Mouse (Mus musculus) forelimb bud, embryonic 11.5 days (tissue): ENCODE results near the gene Cyb561.

Experiments used
- DNase-seq: peaks from one replicate; pipeline ENCODE4 v3.0.0-alpha.2; 2012; ENCODE audit warnings: low read depth, low spot score

Cyb561 gene

GRCm38 (mm10) chr11:105952111-105952510, 1.0 kb downstream of the Cyb561 start:
- no peak for DNase-seq

GRCm38 (mm10) chr11:105951601-105952044, 1.5 kb downstream of the Cyb561 start:
- no peak for DNase-seq

GRCm38 (mm10) chr11:105950519-105950918, 2.6 kb downstream of the Cyb561 start:
- DNase-seq, result no peak

DNA sequence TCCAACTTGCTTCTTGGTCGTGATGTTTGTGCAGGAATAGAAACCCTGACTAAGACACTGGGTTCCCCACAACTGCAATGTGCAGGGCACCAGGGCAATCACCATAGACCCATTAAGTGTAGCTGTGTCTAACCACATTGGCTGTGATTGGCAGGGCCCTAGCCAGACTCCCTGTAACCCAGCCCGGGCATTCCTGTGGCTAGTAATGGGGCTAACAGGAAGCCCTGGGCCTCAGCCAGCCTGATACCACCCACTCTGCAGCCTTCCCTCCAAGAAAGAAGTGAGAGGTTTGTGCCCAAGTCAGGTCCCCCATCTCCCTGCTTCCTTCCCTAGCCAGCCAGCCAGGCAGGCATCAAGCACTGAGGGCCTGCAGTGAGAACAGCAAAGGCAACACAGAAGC, 4.9 kb downstream of the Cyb561 start:
- no peak for DNase-seq

DNA sequence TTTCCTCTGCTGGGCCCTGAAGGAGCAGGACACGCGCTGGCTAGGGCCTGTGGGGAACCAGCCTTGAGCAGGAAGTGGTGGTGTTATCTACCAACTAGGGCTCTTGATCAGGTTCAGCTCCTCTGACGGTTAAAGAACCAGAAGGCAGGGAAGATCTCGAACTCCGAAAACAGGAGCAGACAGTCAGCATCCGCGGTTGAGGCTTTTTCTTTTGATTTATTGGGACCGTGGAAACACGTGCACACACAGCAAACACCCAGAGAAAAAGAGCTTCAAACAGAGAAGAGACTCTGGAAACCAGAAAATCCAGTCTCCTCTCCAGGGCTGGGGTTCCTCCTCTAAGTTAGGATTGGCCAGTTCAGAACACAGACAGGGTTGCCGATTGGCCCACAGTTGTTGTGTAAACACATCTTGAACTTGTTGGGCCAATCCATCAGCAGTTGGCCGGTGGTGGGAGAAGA, 6.4 kb downstream of the Cyb561 start:
- DNase-seq, result no peak

DNA sequence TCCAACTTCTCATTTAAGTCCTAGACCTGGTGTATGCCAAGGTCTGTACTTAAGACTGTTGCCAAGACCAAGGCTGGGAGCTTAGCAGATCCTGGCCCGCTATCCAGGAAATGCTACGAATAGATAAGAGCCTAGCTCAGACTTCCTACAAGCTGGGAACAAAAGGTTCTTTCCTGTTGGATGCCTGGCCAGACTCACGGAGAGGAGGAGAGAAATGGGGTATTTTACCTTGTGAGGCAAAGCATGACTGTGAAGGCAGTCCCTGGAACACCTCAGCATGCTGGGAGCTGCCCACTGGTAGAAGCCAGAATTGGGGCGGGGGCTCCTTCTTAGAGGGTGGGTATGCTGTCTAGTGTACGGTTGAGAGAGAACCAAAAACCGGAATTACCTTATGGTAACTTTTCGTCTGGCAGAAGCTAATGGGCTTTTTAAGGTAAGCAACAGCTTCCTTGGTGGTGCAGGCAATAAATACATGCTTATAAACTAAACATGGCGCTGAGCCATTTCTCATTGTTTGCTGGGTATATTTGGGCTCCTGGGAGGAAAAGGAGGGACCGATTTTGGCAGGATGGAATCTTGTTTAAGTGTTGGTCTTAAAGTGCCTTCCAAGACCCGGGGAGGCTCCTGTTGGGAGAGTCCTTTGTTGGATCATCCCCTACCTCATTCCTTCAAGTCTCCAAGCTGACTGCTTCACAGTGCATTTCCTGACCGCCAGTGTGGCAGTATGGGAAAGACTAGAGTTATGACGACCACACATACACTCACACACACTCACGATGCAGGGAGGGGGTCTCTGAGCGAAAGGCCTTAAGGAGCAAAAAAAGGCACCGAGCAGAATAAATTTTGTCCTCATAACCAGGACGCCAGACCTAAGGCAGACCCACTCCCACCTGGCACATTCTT, 8.1 kb downstream of the Cyb561 start:
- no peak for DNase-seq

DNA sequence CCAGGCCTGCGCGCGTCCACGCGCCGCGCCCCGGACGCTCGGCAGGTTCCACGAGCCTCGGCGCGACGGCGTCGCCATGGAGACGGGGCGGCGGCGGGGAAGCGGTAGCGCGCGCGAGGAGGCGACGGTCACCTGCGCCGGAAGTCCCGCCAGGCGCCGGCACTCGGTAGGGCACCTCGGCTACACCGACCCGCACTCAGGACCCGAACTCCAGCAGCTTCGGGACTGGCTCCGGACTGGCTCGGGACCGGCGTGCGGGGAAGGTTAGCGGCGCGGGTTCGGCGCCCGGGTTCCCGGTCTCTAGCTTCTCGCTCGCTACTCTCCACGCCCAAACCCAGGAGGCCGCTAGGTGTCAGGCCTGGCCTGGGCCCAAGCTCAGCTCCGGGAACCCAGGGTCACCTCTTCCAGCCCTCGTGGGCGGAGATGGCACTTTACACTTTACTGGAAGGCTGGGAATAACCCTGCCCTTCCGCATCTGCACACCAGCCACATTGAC, 9.0 kb downstream of the Cyb561 start:
- DNase-seq, result peak; percentile 53

GRCm38 (mm10) chr11:105943133-105944102, 9.7 kb downstream of the Cyb561 start:
- DNase-seq, result no peak

- no peak for DNase-seq
These were observed 11.2 kb downstream of the Cyb561 start for GRCm38 (mm10) chr11:105941973-105942372.

DNA sequence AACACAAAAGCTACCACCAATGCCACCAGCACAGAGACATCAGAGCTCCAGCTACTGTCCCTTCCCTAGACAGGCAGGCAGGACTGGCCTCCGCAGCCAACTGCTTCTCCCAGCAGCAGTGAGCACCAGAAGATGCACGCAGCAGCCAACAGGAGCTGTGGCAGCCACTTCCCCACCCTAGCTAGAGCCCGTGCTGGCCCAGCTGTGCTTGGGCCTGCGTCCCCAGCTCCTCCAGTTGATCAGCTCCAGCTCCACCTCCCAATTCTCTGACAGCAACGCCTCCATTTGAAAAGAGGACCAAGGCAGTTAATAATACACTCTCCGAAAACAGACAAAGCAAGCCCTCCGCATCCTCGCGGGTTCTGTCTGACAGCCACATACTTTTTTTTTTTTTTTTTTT, 14.4 kb downstream of the Cyb561 start:
- DNase-seq, result no peak

DNA sequence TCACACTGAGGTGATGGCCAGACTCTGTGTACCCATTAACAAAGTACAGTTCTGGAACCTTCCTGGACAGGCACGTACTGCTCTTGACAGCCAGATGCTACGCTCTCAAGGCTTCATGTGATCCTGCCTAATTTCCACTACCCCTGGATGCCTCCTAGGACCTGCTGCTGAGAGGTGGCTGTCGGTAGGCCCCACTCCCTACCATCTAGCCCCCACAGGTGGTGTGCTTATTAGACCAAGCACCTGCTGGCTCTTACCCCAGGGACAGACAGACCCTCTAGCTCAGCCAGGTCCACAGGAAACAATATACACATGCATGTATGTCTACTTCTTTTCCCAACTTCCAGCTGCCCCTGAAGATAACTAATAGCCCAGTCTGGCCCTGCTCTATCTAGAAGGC, 16.2 kb downstream of the Cyb561 start:
- no peak for DNase-seq

DNA sequence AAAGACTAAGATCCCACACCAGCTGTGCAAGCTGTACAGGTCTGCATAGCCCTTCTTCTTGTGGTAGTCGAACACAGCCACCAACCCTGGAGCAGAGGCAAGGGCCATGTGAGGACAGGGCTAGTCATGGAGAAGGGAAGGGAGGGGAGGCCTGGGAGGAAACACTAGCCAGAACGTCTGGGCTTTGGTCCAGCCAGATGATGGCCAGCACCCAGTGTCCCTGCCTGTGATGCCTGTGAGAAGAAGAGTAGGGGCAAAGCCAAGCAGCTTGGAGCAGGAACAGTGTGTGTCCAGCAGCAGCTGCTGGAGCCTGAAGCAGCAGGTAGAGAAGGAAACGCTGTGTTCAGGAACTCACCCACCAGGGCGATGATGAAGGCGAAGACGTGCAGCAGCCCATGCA, 16.9 kb downstream of the Cyb561 start:
- no peak for DNase-seq

DNA sequence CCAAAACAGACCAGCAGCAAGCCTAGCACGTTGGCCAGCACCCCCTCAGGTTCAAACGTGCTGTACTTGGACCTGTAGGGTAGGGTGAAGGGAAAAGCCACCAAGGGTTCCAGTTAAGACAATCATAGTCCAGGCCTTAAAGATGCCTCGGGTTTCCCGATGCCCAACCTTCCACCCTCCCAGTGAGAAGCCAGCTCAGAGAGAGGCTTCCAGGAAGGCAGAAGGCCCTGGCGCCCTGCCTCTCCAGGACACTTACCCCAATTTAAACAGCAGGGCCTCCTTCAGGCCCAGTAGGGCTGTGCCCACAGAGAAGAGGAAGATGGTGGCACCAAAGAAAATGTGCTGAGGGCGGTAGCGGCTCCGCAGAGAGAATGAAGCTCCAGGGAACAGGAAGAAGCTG, 17.6 kb downstream of the Cyb561 start:
- DNase-seq, result no peak

DNA sequence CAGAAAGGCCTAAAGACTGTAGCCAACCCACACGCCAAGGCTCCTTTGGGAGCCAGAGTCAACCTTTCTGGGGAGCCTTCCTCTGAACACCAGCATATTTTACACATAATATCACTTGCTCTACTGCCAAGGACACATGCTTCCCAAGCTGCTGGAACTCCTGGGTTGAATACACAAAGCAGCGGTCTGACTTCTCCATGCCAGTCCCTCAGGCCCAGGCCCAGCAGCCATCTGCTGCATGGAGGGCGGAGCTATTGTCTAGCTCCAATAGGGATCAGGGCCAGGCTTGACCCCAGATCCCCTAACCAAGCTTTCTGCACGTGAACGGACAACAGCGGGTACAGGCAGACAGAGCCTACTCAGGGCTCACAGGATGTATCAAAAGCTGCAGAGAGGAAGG, 18.3 kb downstream of the Cyb561 start:
- DNase-seq, result no peak

DNA sequence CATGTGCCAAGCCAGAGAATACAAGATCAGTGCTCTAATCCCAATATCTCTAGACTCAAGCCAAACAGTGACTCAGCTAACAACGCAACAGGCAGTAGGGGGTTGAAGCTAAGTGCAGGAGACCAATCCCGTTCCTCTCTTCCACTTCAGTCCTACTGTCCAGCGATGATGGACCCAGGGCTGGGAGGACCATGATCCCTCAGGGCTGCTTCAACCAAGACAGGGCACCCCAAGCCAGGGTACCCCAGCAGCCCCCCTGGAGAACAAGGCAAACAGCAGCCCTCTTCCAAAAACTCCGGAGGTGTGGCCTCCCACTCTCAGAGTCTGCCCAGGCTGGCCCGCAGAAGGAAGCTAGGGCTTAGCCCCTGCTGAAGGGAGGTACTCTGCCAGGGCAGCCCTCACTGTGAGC, 18.8 kb downstream of the Cyb561 start:
- DNase-seq, result no peak

- DNase-seq, result no peak
These were observed 19.4 kb downstream of the Cyb561 start for GRCm38 (mm10) chr11:105933746-105934145.

- no peak for DNase-seq
These were observed 21.8 kb downstream of the Cyb561 start for GRCm38 (mm10) chr11:105931380-105931779.

GRCm38 (mm10) chr11:105928171-105928570, 25.0 kb downstream of the Cyb561 start:
- DNase-seq, result no peak

DNA sequence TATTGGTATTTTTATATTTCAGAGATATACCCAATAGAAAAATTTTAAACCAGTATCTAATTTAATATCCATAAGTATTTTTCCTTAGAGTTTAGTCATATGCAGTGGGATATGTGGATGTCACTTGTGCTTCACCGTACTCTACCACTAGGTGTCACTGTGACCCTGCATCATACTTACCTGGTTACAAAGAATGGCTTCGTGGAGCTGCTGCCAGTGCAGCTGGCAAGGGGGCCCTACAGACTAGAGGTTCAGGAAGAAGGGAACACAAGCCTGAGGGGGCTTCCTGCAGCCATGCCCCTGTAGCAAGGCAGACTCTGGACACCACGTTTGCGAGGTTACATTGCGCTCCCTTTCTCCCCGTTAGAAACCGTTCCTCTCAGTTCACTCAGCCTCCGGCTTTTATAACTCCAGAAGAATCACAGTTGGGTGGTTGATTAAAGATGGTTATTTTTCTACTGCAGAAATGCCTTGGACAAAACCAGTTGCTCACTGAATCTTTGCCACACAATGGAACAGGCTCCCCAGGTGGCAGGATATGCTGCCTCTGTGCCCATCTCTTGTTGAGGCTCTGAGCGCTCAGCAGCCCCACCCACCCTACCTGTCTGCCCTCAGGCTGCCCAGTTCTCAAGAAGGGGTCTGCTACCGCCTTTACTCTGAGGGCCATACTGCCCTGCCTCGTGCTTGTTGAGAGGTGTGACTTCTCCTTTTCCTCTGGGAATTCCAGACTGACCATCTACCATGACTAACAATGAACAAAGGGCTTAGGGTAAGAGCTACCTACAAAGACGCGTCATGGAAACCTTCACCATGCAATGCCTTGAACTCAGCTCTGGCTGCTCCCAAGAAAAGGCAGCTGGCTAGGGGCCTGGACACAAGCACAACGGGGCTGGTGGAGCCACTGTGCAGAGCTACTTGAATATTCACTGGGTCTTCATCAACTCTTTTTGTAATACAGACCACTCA, 25.8 kb downstream of the Cyb561 start:
- DNase-seq, result peak; percentile 85

- DNase-seq, result no peak
These were observed 30.1 kb downstream of the Cyb561 start for GRCm38 (mm10) chr11:105922769-105923663.
